Mouse (Mus musculus) left cerebral cortex, postnatal 36 days (tissue): ENCODE results near the gene Gm5414. TPM values are rescaled to one million over a fixed set of nuclear protein-coding genes. Genes with fewer than 3 reads are reported as not detected.

Experiments
- DNase-seq, 2 experiments: peaks; one replicate each; pipeline ENCODE4 v3.0.0; 2021 to 2022; ENCODE audit warnings: low spot score in 2 of 2, mixed read lengths in 1 of 2
- intact Hi-C: fragments of 180-260 bp; cut with DNase I; formaldehyde crosslinking; loops from one replicate; pipeline ENCODE4 v1.15.1; 2025
- microRNA-seq: library from miRNA; unstranded; fragments of <30 nt; microRNA quantifications from one replicate; pipeline ENCODE4 v1.2.0, GENCODE M21; 2022
- total RNA-seq, 2 experiments: library from RNA; stranded (reverse); gene quantifications; 2 replicates each; pipeline ENCODE4 v1.2.3; 2021

The Gm5414 gene
- not detected for total RNA-seq

DNA sequence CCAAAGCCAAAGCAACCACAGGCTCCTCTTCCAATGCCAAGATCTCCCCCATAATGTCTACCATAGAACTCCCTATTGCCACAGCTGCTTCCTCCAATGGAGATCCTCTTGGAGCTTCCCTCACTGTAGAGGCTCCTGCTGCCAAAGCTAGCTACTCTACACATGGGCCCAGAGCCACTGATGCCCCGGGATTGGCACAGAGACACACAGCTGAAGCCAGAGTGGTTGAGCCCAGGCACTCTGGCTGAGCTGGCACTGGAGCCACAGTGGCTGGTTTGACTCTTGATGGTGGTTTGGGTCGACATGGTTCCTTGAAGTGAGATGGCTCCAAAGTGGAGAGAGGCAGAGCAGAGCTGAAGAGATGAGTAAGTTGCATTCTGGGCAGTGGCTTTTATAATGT is at the start of gene Gm5414:
Gm5414 (minus strand) TSS at position 305 of the 400 bp plus-strand sequence.
- intact Hi-C loops: no loop called here
- no peak for DNase-seq

DNA sequence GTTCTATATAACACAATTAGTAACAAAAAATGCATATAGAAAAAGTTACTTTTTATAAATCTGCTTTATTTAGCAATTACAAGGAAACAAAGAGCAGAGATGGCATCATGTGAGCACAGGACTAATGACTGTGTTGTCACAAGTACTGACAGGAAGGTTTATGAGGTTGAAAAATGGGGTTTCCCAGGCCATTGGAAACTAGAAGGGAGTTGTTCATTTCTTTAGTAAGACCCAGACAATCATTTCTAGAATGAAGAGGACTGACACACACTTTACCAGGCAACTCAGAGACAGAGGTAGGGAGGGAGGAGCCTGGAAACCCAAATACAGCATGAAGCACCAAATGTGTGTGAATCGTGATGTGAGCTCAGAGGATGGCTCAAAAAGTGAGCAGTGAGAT is 48.0 kb upstream of the Gm5414 start:
- intact Hi-C loops: no loop called here
- DNase-seq: no peak

DNA sequence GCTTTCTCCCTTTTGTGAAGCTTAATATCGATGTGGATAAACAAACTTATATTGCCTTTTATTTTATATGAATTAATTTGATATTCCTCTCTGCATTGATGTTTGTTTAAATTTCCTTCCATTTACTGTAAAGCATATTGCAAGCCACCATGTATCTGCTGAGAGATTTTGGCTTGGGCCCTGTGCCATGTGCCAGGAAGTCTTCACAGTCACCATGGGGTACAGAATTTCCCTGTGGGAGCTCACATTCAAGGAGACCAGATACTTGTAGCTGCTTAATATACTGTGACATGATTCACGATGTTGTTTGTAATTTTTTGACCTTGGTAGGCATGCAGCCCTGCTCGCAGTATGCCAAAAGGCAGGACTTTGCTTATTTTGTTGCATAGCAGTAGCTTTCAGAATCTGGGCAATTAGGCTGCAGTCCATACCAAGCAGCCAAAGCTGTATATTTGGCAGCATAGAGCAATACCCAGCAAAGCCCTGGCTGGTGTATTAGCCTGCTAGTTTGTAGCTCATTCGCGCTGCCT is 24.8 kb upstream of the Gm5414 start:
- no peak for DNase-seq
- intact Hi-C loops: no loop called here

DNA sequence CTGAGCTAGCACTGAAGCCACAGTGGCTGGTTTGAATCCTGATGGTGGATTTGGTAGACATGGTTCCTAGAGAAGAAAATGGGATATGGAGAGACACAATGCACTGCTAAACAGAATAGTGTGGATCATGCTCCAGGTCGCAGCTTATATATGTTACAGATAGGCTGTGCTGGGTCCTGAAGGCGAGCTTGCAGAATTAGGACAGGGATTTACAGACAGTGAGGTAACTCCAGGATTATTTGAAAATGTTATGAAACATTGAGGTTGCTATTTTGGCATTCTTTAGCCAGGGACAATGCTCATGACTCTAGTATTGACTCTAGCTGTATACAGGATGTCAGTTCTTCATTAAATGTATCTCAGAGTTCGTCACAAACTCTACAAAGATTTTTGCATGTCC is 19.3 kb upstream of the Gm5414 start, which contains the start of gene Gm5478:
Gm5478 (minus strand) TSS at position 101 of the 400 bp plus-strand sequence.
- intact Hi-C loops: no loop called here
- no peak for DNase-seq

DNA sequence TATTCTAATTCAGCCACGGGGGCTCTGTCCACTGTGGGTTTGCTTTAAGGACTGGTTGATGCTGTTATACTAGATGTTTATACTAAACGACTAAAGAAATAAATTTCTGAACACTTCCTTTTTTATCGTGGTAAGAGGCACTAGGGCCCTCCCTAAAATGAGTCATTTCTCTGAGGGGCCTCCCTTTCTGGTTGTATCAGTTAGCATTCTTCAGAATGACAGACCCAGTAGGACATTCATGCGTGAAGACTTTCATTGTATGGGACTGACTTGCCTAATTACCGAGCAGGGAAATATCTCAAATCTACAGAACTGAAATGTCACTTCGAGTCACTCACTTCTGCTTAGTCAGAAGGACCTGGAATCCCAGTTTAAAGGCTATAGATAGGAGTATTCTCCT is 28.9 kb downstream of the Gm5414 start:
- intact Hi-C loops: no loop called here
- DNase-seq: no peak

DNA sequence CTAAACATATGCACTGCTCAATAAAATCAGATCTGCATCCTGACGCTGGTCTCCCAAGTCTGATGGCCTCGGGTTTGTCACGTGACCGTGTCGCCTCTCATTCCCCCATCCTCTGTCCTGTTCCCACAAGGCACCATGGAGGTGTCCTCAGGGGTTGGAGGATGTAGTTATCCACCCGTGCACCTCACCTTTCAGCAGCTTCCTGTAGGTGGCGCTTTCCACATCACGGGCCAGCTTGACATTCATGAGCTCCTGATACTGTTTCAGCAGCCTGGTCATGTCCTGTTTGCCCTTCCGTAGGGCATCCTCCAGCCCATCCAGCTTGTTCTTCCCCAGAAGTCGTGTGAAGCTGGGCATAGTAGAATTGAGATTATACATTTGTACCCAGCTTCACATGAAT is 39.8 kb downstream of the Gm5414 start:
- intact Hi-C loops: no loop called here

DNA sequence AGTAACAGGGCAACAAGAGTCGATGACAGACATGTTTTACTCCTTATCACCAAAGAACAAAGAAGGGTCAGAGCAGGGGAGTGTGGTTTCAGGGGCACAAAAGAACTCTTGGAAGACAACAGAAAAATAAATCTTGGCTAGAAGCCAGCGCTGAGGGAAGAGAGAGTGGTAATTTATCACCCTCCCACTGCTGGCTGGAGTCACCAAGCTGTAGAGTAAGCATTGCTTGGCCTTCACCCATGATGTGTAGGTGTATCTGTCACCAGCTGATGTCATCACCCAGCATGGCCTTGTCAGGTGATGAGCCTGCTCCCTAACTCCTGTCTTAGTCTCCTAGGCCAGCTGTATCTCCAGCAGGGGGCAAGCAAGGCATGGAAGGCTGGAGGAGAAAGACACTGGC is 43.5 kb downstream of the Gm5414 start:
- DNase-seq: no peak
- intact Hi-C loops: no loop called here

More for the DNA sequence above, 39.8 kb downstream of the Gm5414 start:
- no peak for DNase-seq

DNA sequence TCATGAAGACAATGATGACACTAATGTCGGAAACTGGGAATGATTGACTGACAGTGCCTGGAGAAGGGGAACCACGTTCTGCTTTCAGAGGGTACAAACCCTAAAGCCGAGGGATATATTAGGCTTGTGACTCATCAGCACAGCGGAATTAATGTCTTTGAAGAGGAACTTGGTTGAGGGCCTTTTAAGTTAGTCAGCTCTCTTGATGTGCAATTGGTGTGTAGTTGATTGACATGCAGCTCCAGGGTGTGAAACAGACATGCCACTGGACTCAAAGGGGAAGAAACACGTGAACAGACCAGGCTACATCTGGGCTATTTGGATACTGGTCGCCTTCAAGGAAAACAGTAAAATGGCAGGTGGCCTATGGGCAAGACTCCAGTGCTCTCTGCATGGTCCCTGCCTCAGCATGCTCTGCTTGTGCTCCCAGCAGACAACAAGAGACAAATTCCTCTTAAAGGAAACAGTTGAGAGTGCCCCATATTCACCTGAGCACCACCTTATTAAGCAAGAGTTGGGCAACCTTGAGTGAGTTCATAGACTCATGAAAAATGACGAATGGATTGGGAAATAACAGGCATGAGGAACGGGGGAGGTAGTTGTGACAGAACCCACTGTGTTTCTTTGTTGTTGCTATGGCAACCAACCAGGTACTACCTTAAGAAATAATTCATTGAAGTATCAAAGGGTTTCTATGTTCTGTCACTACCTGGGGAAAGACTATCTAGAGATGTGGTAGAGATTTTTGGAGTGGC is 44.6 kb downstream of the Gm5414 start:
- intact Hi-C loops: no loop called here
- DNase-seq: no peak

DNA sequence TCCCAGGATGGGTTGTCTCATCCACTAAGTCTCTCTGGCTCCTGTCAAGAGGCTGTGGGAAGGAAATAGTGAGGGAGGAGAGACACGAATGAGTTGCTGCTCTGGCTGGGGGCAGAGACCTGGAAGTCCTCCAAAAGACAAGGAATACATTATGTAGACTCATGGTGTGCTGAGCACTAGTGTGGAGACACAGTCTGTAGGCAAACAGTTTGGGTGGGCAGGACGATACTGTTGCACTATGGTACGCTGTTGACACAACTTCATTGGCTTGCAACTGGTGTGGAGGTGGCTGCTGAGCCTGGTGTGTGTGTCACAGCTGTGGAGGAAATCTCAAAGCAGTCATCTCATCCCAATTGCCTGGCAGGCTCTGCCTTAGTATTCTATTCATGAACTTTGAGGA is 46.3 kb downstream of the Gm5414 start:
- intact Hi-C loops: no loop called here
- DNase-seq: peak in 1 of 2 experiments; percentile 14

DNA sequence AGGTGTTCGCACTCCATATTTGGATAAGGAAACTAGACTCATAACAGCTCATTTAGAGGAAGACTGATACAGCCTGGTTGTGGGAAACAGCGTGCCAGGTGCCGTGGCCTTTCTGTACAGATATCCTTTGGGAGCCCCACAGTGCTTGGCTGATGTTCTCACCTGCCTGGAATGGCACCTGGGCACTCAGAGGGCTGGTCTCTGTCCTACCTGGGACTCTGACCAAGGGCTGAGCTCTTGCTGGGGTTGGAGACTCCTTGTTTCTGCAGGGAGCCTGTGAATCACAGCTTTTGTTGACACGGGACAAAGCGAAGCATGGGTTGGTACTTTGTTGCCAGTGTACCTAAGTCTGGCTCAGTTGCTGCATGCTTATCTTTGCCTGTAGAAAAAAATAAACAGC is 52.5 kb downstream of the Gm5414 start:
- intact Hi-C loops: no loop called here
- DNase-seq: no peak

Small RNA genes within 50 kb of the gene (microRNA-seq; reads per million reads assigned to microRNA genes)
- not detected for gene Gm44383
- gene Gm44479: not detected

Other genes starting within 250 kb of the Gm5414 start
- gene Krt7, start 217.1 kb downstream of the Gm5414 start, total RNA-seq: under 1 TPM in 1 of 2 experiments, not detected in 1; 0.07 TPM
- under 1 TPM in 1 of 2 experiments, not detected in 1; 0.37 TPM for gene Krt87, start 189.4 kb downstream of the Gm5414 start, total RNA-seq
- gene Krt88, start 180.4 kb downstream of the Gm5414 start, total RNA-seq: not detected
- not detected for gene Krt81, start 164.4 kb downstream of the Gm5414 start, total RNA-seq
- gene Krt86, start 154.7 kb downstream of the Gm5414 start, total RNA-seq: not detected
- not detected for gene Krt83, start 136.7 kb downstream of the Gm5414 start, total RNA-seq
- not detected for gene Gm49425, start 110.9 kb downstream of the Gm5414 start, total RNA-seq
- not detected for gene Krt84, start 95.4 kb downstream of the Gm5414 start, total RNA-seq
- not detected for gene Krt82, start 77.5 kb downstream of the Gm5414 start, total RNA-seq
- gene Krt90, start 65.2 kb downstream of the Gm5414 start, total RNA-seq: not detected
- gene Krt75, start 54.3 kb downstream of the Gm5414 start, total RNA-seq: not detected
- not detected for gene Gm5478, start 19.2 kb upstream of the Gm5414 start, total RNA-seq
- not detected for gene Krt6b, start 52.1 kb upstream of the Gm5414 start, total RNA-seq
- not detected for gene Krt6a, start 66.1 kb upstream of the Gm5414 start, total RNA-seq
- gene Krt5, start 84.7 kb upstream of the Gm5414 start, total RNA-seq: not detected
- gene Krt71, start 114.9 kb upstream of the Gm5414 start, total RNA-seq: not detected
- not detected for gene Krt72, start 158.3 kb upstream of the Gm5414 start, total RNA-seq
- gene Krt73, start 174.2 kb upstream of the Gm5414 start, total RNA-seq: 1 to 10 TPM; 1.5 to 1.6 TPM
- gene Krt2, start 190.0 kb upstream of the Gm5414 start, total RNA-seq: under 1 TPM; 0.15 to 0.29 TPM
- gene Krt1, start 222.6 kb upstream of the Gm5414 start, total RNA-seq: 1 to 10 TPM; 1.7 to 1.8 TPM
- gene Krt77, start 241.5 kb upstream of the Gm5414 start, total RNA-seq: 1 to 10 TPM; 8.8 to 9.8 TPM